Mouse (Mus musculus): ENCODE results near the gene Slc38a3.

The Slc38a3 gene

DNA sequence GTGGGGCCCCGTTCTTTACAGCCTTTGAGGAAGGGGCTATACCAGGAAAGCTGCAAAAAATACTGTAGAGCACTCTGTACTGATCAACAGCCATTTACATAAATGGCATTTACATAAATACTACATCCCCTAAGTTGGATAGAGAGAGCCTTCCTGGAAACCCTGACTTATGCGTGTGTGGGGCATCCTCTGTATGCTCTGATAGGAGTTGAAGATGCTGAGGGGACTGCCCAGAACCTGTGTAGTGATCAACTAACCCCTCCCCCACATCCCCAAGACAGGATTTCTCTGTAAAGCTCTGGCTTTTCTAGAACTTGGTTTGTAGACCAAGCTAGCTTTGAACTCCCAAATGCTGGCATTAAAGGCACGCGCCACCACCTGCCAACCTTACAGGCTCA lies 59.9 kb downstream of the Slc38a3 start:
- in situ Hi-C loops (cut with MboI; ENCODE audit: low pct_unique_long_range_greater_than_20kb in 1 of 2, low sequenced_read_pairs in 2 of 2, unreplicated experiment in 1 of 2): loop anchor here in 1 of 2 experiments (5.0 kb wide), 1 partner anchor 33 kb away; no protein-coding TSS in a partner anchor

DNA sequence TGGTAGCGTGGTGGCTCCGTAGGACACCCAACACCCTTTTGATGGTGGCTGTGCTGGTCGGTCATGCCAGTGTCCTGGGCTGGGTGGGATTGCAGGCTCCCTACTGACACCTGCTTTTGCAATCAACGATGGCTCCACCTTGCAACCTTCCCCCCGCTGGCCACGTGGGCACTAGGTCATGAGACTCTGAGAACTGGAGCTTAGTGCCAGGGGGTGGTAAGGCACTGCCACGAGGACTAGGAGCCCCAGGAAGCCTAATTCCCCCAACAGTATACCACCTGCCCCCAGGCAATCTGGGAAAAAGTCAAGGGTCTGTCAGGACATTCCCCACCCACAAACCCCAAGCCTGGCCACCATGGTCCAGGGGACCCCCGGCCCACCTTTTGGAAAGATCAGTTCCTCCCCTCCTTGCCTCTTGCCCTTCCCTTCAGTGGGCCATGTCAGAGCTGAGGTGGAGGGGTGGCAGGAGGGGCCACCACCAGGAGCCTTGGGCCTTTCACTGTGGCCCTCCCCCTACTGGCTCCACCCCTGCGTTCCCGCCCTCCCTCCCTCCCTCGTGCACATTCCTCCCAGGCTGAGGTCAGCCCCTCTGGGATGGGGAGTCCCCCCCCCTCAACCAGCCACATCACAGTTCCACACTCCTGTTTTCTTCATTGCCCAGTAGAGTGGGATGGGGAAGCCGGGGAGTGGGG lies 60.4 kb downstream of the Slc38a3 start, which contains the start of gene Sema3b:
Gene Sema3b, minus strand, starts transcription at position 489 of the 692 bp plus-strand sequence.
- in situ Hi-C loops (cut with MboI; ENCODE audit: low pct_unique_long_range_greater_than_20kb in 1 of 2, low sequenced_read_pairs in 2 of 2, unreplicated experiment in 1 of 2): loop anchor here in 1 of 2 experiments (5.0 kb wide), 1 partner anchor 33 kb away; no protein-coding TSS in a partner anchor

DNA sequence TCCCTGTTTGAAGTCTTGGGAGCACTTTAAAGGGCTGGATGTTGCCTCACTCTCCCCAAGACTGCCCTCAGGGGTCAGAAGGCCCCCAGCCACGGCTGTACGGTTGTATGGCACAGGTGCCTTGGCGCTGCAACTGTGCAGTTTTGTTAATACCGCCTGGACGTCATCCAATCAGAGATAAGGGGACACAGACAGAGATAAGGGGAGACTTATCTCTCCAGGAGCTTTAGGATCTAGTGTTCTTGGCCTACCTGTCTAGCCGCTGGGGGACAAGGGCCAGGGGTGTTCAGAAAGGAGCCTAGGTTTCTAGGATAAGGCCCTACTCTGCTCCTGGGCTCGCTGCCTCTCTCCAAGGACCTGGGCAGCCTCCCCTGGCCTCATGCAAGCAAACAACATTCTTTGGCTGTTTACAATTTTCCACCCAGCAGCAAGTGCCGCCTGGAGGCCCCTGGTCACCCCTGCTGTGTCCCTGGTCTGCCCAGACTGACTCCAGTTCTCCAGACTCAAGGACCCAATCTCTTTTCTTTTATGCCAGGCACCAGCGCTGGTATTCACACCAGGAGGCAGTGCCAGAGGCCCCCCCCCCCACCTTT lies 61.6 kb downstream of the Slc38a3 start:
- in situ Hi-C loops (cut with MboI; ENCODE audit: low pct_unique_long_range_greater_than_20kb in 1 of 2, low sequenced_read_pairs in 2 of 2, unreplicated experiment in 1 of 2): loop anchor here in 1 of 2 experiments (5.0 kb wide), 1 partner anchor 35 kb away; no protein-coding TSS in a partner anchor

DNA sequence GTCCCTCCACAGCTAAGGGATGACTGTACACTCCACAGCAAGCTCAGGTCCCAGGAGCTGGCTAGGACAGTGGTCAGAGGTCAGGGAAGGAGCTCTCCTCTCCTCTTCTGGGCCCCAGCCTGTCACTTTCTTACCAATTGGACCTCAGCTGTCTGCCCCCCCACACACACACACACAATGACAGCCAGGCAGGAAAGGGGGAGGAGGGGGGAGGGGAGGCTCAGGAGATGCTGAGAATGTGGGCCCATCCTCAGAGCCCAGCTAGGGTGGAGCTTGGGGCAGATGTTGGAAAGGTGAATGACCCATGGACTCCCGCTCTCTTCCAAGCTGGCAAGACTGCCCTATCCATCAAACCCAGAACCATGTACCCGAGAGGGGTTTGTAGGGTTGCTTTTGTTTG lies 62.3 kb downstream of the Slc38a3 start:
- in situ Hi-C loops (cut with MboI; ENCODE audit: low pct_unique_long_range_greater_than_20kb in 1 of 2, low sequenced_read_pairs in 2 of 2, unreplicated experiment in 1 of 2): loop anchor here in 1 of 2 experiments (5.0 kb wide), 1 partner anchor 35 kb away; no protein-coding TSS in a partner anchor

DNA sequence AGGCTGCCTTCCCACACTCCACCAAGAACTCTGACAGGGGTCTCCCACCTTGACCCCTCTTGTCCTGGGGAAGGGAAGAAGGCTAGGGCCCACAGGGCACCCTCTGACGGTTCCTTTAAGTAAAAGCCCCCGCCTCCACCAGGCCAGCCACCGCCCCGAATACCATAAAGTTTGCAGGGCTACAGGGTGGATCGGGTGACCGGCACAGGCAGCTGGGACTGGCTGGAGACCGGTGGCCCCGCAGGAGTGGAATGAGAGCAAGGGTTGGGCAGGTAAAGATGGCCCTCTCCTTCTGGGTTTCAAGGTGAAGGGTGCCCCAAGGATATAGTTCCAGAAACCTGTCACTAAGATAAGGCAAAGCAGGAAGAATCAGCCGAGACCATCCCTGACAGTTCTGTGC lies 62.7 kb downstream of the Slc38a3 start:
- in situ Hi-C loops (cut with MboI; ENCODE audit: low pct_unique_long_range_greater_than_20kb in 1 of 2, low sequenced_read_pairs in 2 of 2, unreplicated experiment in 1 of 2): loop anchor here in 1 of 2 experiments (5.0 kb wide), 1 partner anchor 36 kb away; no protein-coding TSS in a partner anchor

DNA sequence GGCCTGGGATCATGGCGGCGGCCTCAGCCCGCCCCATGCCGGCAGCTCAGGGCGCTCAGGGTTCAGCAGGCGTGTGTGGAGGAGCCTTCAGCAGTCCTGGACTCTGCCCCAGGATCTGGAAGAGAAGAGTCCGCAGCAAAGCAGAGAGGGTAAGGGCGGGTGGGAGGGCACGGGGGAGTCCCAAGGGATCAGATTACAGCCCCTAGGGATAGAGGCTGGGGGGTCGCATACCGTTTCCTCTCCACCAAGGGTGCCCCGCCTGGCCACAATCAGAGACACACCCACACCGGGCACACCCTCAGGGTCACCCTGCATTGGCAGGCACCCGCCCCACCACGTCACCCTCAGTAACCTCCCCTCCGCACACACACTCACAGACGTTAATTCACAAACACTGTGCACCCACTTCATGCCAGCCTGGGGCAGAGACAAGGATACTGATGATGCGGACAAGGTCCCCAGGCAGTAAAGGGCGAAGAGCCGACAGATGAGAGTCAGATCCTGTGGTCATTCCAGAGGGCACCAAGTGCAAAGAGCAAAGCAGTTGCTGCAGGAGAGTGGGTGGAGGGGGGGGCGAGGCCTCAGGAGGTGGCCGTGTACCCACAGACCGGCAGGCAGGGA lies 64.2 kb downstream of the Slc38a3 start:
- in situ Hi-C loops (cut with MboI; ENCODE audit: low pct_unique_long_range_greater_than_20kb in 1 of 2, low sequenced_read_pairs in 2 of 2, unreplicated experiment in 1 of 2): loop anchor here in 1 of 2 experiments (5.0 kb wide), 1 partner anchor 37 kb away; no protein-coding TSS in a partner anchor

DNA sequence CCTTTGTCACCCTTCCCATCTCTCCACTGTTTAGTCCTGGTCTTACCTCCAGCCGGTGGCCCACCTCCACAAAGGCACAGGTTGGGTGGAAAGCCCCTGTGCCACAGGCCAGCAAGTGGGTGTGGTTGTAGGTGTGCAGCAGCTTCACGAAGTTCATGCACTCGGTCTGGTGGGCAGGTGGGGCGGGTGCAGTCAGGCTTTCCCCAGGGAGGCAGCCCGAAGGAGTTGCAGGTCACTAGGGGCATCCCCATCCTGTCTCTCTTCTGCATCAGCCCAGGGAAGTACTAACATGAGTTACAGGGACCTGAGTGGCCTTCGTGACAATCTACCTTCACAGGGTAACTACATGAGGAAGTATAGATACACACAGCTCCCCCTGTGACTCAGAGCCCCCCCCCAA lies 66.1 kb downstream of the Slc38a3 start:
- in situ Hi-C loops (cut with MboI; ENCODE audit: low pct_unique_long_range_greater_than_20kb in 1 of 2, low sequenced_read_pairs in 2 of 2, unreplicated experiment in 1 of 2): loop anchor here in 1 of 2 experiments (5.0 kb wide), 1 partner anchor 74 kb away; the partner anchor contains the start of gene Gnat1

DNA sequence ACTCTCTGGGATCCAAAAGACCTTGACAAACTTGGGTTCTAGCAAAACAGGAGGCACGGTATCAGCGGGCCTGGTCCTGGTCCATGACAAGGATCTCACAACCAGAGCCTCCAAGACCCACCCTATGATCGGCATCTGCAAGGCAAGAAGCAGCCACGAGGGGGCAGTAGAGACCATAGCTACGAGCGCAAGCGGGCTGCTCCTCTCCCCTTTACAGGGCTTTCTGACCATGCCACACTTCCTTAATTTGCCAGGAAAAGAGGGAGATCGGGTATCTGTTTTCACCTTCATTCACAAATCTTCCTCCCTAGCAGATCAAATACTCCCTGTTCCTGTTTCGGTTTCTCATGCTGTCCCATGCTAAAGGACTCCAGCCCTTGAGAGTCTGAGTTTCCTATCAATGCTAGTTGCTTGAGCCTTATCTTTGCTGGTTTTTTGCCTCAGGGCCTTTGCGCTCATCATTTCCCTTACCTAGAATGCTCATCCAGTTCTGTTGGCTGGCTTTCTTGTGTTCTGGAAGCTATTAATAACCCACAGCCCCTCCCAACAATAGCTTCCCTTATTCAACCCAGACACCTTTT lies 67.2 kb downstream of the Slc38a3 start:
- in situ Hi-C loops (cut with MboI; ENCODE audit: low pct_unique_long_range_greater_than_20kb in 1 of 2, low sequenced_read_pairs in 2 of 2, unreplicated experiment in 1 of 2): loop anchor here in 1 of 2 experiments (5.0 kb wide), 1 partner anchor 75 kb away; the partner anchor contains the start of gene Gnat1

DNA sequence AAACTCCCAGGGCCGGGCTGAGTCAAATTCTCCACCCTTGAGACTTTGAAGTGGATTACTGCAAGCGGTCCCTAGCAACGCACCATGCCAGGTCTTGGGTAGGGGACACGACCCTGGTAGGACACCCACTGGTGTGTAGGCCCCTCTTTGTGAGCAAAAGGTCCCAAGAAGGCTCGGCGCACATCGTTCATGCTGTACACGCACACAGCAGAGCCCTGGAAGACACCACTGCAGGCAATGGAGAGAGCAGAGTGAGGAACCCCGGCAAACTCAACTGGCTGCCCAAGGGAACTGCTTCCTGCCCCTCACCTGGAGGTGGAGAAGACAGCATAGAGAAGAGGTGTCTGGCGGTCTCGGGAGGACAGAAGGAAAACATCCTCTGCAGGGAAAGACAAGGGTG lies 68.1 kb downstream of the Slc38a3 start:
- in situ Hi-C loops (cut with MboI; ENCODE audit: low pct_unique_long_range_greater_than_20kb in 1 of 2, low sequenced_read_pairs in 2 of 2, unreplicated experiment in 1 of 2): loop anchor here in 1 of 2 experiments (5.0 kb wide), 1 partner anchor 76 kb away; the partner anchor contains the start of gene Gnat1

DNA sequence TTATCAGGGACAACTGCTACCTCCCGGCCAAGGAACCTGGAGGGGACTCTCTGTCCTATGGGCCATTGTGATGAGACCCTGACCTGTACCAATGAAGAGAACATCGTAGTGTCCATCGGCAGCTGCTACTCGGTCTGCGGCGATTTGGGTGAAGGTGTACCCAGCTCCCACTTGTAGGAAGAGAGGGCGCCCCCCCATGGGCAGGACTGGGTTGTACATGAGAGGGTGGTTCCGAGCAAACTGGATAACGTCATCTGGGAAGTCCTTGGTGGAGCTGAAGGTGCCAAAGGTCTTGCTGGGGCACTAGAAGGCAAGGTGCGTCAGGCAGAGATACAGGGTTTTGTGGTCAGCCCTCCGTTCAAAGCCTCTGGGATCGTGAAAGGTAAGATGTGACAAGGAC lies 68.6 kb downstream of the Slc38a3 start:
- in situ Hi-C loops (cut with MboI; ENCODE audit: low pct_unique_long_range_greater_than_20kb in 1 of 2, low sequenced_read_pairs in 2 of 2, unreplicated experiment in 1 of 2): loop anchor here in 1 of 2 experiments (5.0 kb wide), 1 partner anchor 77 kb away; the partner anchor contains the start of gene Gnat1
